Comparison of ENCODE assay signal across 8 mouse cellular contexts in genomic region chr4:43655656-43656338, GRCm38 (mm10). TPM values are rescaled to one million over a fixed set of nuclear protein-coding genes. Genes with fewer than 3 reads are reported as not detected.
DNase-seq lines count a peak whose midpoint lies in the region; ATAC-seq and TF ChIP-seq lines count a peak whose summit lies in the region.

No protein-coding gene starts in this region.

- peak overlapping the region; percentile 83 for H3K4me3 ChIP-seq in erythroblast, embryonic 14.5 days (replicated peaks)
- H3K4me3 ChIP-seq in G1E (ENCODE audit: low read depth, low read length), result peak overlapping the region; percentile 90
- peak overlapping the region; percentile 80 for H3K4me3 ChIP-seq in hindbrain, embryonic 13.5 days
- H3K4me3 ChIP-seq in liver, embryonic 11.5 days (ENCODE audit: low read depth, low read length), result peak overlapping the region; percentile 90

- H3K27ac ChIP-seq in hindbrain, embryonic 13.5 days, result peak overlapping the region; percentile 94
- H3K27ac ChIP-seq in liver, embryonic 11.5 days (ENCODE audit: low read depth, low read length), result peak overlapping the region; percentile 77

- H3K27me3 ChIP-seq in erythroblast, embryonic 14.5 days (ENCODE audit: control insufficient read depth), result peaks cover 4% of the 10 kb centered on the region
- peaks cover 23% of the 10 kb centered on the region for H3K27me3 ChIP-seq in G1E (ENCODE audit: insufficient read depth, low read length)
- H3K27me3 ChIP-seq in hindbrain, embryonic 13.5 days, result peaks cover 16% of the 10 kb centered on the region
- H3K27me3 ChIP-seq in liver, embryonic 11.5 days (replicated peaks; ENCODE audit: control insufficient read depth, insufficient read depth, low read length), result no peaks in the 10 kb centered on the region

- 6% methylated on average over 34 of the region's 34 CpGs for WGBS in hindbrain, embryonic 13.5 days
- WGBS in liver, embryonic 11.5 days, result 8% methylated on average over 33 of the region's 34 CpGs

- peak overlapping the region; percentile 89 for H3K9ac ChIP-seq in hindbrain, embryonic 13.5 days
- H3K9ac ChIP-seq in liver, embryonic 11.5 days (ENCODE audit: low read depth, low read length), result peak overlapping the region; percentile 96

- no peak for ATAC-seq in erythroblast, adult 5-6 weeks (replicated peaks; ENCODE audit: low FRiP score, poor library complexity, severe bottlenecking)
- ATAC-seq in G1E (ENCODE audit: extremely low read depth, insufficient number of reproducible peaks, low FRiP score, poor library complexity, severe bottlenecking), result no peak
- ATAC-seq in hindbrain, embryonic 13.5 days (ENCODE audit: low FRiP score), result peak; percentile 0; the same call in 1 of the 2 replicates
- ATAC-seq in liver, embryonic 11.5 days (replicated peaks; ENCODE audit: low FRiP score), result peak; percentile 33

- H3K4me1 ChIP-seq in erythroblast, embryonic 14.5 days (ENCODE audit: control insufficient read depth), result peaks cover 39% of the 10 kb centered on the region
- peaks cover 15% of the 10 kb centered on the region for H3K4me1 ChIP-seq in G1E (ENCODE audit: insufficient read depth, low read depth, low read length)
- H3K4me1 ChIP-seq in hindbrain, embryonic 13.5 days (replicated peaks), result peaks cover 31% of the 10 kb centered on the region
- peaks cover 5% of the 10 kb centered on the region for H3K4me1 ChIP-seq in liver, embryonic 11.5 days (replicated peaks; ENCODE audit: control insufficient read depth, insufficient read depth, low read length)

- H3K36me3 ChIP-seq in erythroblast, embryonic 14.5 days (ENCODE audit: control insufficient read depth), result no peaks in the 10 kb centered on the region
- peaks cover 9% of the 10 kb centered on the region for H3K36me3 ChIP-seq in G1E (replicated peaks)
- H3K36me3 ChIP-seq in hindbrain, embryonic 13.5 days, result peaks cover 18% of the 10 kb centered on the region
- H3K36me3 ChIP-seq in liver, embryonic 11.5 days (ENCODE audit: control insufficient read depth, insufficient read depth, low read length), result no peaks in the 10 kb centered on the region

- no peak for TF ChIP-seq CTCF in G1E (IDR thresholded peaks at IDR 0.05; ENCODE audit: low read depth, low read length)

- peak overlapping the region; percentile 65 for H3K4me2 ChIP-seq in hindbrain, embryonic 13.5 days
- H3K4me2 ChIP-seq in liver, embryonic 11.5 days, result peak overlapping the region; percentile 91

- no peak for DNase-seq in G1E (ENCODE audit: low spot score)
- no peak for DNase-seq in liver, embryonic 11.5 days (ENCODE audit: low spot score)
- no peak for DNase-seq in frontal cortex, postnatal 10 days (ENCODE audit: low spot score in 2 of 2)
- no peak for DNase-seq in right cerebral cortex, adult 18-20 months
- no peak for DNase-seq in adrenal gland, postnatal 14 days

- H3K9me3 ChIP-seq in erythroblast, embryonic 14.5 days (ENCODE audit: control insufficient read depth, low read length), result no peaks in the 10 kb centered on the region; the same call in 1 of the 2 replicates
- H3K9me3 ChIP-seq in G1E (replicated peaks), result no peaks in the 10 kb centered on the region
- no peaks in the 10 kb centered on the region for H3K9me3 ChIP-seq in hindbrain, embryonic 13.5 days
- H3K9me3 ChIP-seq in liver, embryonic 11.5 days (ENCODE audit: control insufficient read depth, low read length), result no peaks in the 10 kb centered on the region

RNA-seq across cellular contexts. Expression of gene Hint2, which starts 0.5 kb away (rescaled TPM):
- polyA plus RNA-seq in erythroblast, embryonic 14.5 days (2012), result 3.9 and 4.6 TPM in 2 replicates
- total RNA-seq in erythroblast, adult 5-6 weeks (2015; ENCODE audit: low replicate concordance), result 2.9 and 9.6 TPM in 2 replicates
- total RNA-seq in erythroblast, adult 5-6 weeks (2017; ENCODE audit: low replicate concordance), result 13.6 and 18.1 TPM in 2 replicates
- total RNA-seq in G1E (2014; fragmentation: Nextera tagmentation), result 16.2 and 18.7 TPM in 2 replicates
- total RNA-seq in G1E (2017), result 58.3 and 63.1 TPM in 2 replicates
- 42.4 and 50.2 TPM in 2 replicates for polyA plus RNA-seq in G1E (2012)
- polyA plus RNA-seq in hindbrain, embryonic 13.5 days (2015; fragmentation: Nextera tagmentation; extraction: Ambion mirVana), result 74.8 and 78.6 TPM in 2 replicates
- polyA plus RNA-seq in liver, embryonic 11.5 days (2014; fragmentation: Nextera tagmentation; extraction: Ambion mirVana), result 87.8 and 88.0 TPM in 2 replicates
- total RNA-seq in adrenal gland, postnatal 14 days (2021), result 91.7 and 99.5 TPM in 2 replicates

RNA-seq across cellular contexts. Expression of gene Spag8, which starts 2.4 kb away (rescaled TPM):
- not detected in 2 replicates for polyA plus RNA-seq in erythroblast, embryonic 14.5 days (2012)
- total RNA-seq in erythroblast, adult 5-6 weeks (2015; ENCODE audit: low replicate concordance), result not detected in 2 replicates
- not detected in 2 replicates for total RNA-seq in erythroblast, adult 5-6 weeks (2017; ENCODE audit: low replicate concordance)
- total RNA-seq in G1E (2014; fragmentation: Nextera tagmentation) (0.73 TPM in 1 of 2 replicates, not detected in the other), G1E (2017) (0.33 and 0.41 TPM in 2 replicates)
- not detected in 2 replicates for polyA plus RNA-seq in G1E (2012)
- 6.1 and 8.4 TPM in 2 replicates for polyA plus RNA-seq in hindbrain, embryonic 13.5 days (2015; fragmentation: Nextera tagmentation; extraction: Ambion mirVana)
- polyA plus RNA-seq in liver, embryonic 11.5 days (2014; fragmentation: Nextera tagmentation; extraction: Ambion mirVana), result 0.30 and 1.5 TPM in 2 replicates
- 0.93 and 1.1 TPM in 2 replicates for total RNA-seq in adrenal gland, postnatal 14 days (2021)

RNA-seq across cellular contexts. Expression of gene Tmem8b, which starts 13.0 kb away (rescaled TPM):
- polyA plus RNA-seq in erythroblast, embryonic 14.5 days (2012), result 0.03 and 0.11 TPM in 2 replicates
- 3.8 TPM in 1 of 2 replicates, not detected in the other for total RNA-seq in erythroblast, adult 5-6 weeks (2015; ENCODE audit: low replicate concordance)
- total RNA-seq in erythroblast, adult 5-6 weeks (2017; ENCODE audit: low replicate concordance), result 0.42 TPM in 1 of 2 replicates, not detected in the other
- total RNA-seq in G1E (2014; fragmentation: Nextera tagmentation) (2.9 and 6.0 TPM in 2 replicates), G1E (2017) (0.76 and 1.1 TPM in 2 replicates)
- polyA plus RNA-seq in G1E (2012), result 2.9 and 3.6 TPM in 2 replicates
- 16.2 and 16.6 TPM in 2 replicates for polyA plus RNA-seq in hindbrain, embryonic 13.5 days (2015; fragmentation: Nextera tagmentation; extraction: Ambion mirVana)
- 0.84 and 1.1 TPM in 2 replicates for polyA plus RNA-seq in liver, embryonic 11.5 days (2014; fragmentation: Nextera tagmentation; extraction: Ambion mirVana)
- 7.2 and 9.9 TPM in 2 replicates for total RNA-seq in adrenal gland, postnatal 14 days (2021)

RNA-seq across cellular contexts. Expression of gene Fam221b, which starts 13.1 kb away (rescaled TPM):
- 0.03 and 0.04 TPM in 2 replicates for polyA plus RNA-seq in erythroblast, embryonic 14.5 days (2012)
- not detected in 2 replicates for total RNA-seq in erythroblast, adult 5-6 weeks (2015; ENCODE audit: low replicate concordance)
- 0.70 TPM in 1 of 2 replicates, not detected in the other for total RNA-seq in erythroblast, adult 5-6 weeks (2017; ENCODE audit: low replicate concordance)
- total RNA-seq in G1E (2014; fragmentation: Nextera tagmentation), result 0.34 TPM in 1 of 2 replicates, not detected in the other
- 0.49 and 0.58 TPM in 2 replicates for total RNA-seq in G1E (2017)
- 0.05 and 0.10 TPM in 2 replicates for polyA plus RNA-seq in G1E (2012)
- polyA plus RNA-seq in hindbrain, embryonic 13.5 days (2015; fragmentation: Nextera tagmentation; extraction: Ambion mirVana), result 2.3 and 2.8 TPM in 2 replicates
- polyA plus RNA-seq in liver, embryonic 11.5 days (2014; fragmentation: Nextera tagmentation; extraction: Ambion mirVana), result 2.2 and 2.3 TPM in 2 replicates
- 0.30 TPM in 1 of 2 replicates, not detected in the other for total RNA-seq in adrenal gland, postnatal 14 days (2021)

RNA-seq across cellular contexts. Expression of gene Npr2, which starts 24.1 kb away (rescaled TPM):
- 0.15 TPM in 1 of 2 replicates, not detected in the other for polyA plus RNA-seq in erythroblast, embryonic 14.5 days (2012)
- total RNA-seq in erythroblast, adult 5-6 weeks (2015; ENCODE audit: low replicate concordance), result not detected in 2 replicates
- total RNA-seq in erythroblast, adult 5-6 weeks (2017; ENCODE audit: low replicate concordance), result 1.9 TPM in 1 of 2 replicates, not detected in the other
- 6.3 TPM in 1 of 2 replicates, not detected in the other for total RNA-seq in G1E (2014; fragmentation: Nextera tagmentation)
- 0.23 and 0.44 TPM in 2 replicates for total RNA-seq in G1E (2017)
- 0.04 TPM in 2 replicates for polyA plus RNA-seq in G1E (2012)
- polyA plus RNA-seq in hindbrain, embryonic 13.5 days (2015; fragmentation: Nextera tagmentation; extraction: Ambion mirVana), result 17.1 and 18.5 TPM in 2 replicates
- polyA plus RNA-seq in liver, embryonic 11.5 days (2014; fragmentation: Nextera tagmentation; extraction: Ambion mirVana), result 3.2 and 4.5 TPM in 2 replicates
- 36.4 and 43.9 TPM in 2 replicates for total RNA-seq in adrenal gland, postnatal 14 days (2021)

Comparison
In these comparisons a context has a peak if more than half of its experiments do, and no peak if none do; other contexts are left out.
1. ATAC-seq: peak in hindbrain, embryonic 13.5 days (single experiment) and liver, embryonic 11.5 days (single experiment); none in erythroblast, adult 5-6 weeks (single experiment) and G1E (single experiment).
2. Peak in every context shown above with its lines, with median percentiles within 50 percentile points of each other: H3K4me3 ChIP-seq.